Mouse (Mus musculus): ENCODE measurements around the gene Eif3g. TPM values are rescaled to one million over a fixed set of nuclear protein-coding genes. Genes with fewer than 3 reads are reported as not detected.

Gene Eif3g
- total RNA-seq, 1 experiment from 2014 or later, result 92.9 TPM

- ATAC-seq (ENCODE audit: extremely low read depth, insufficient number of reproducible peaks, low FRiP score, poor library complexity, severe bottlenecking), result no peak
These were observed 29.2 kb downstream of the Eif3g start for GRCm38 (mm10) chr9:20869246-20869645.

- ATAC-seq (ENCODE audit: extremely low read depth, insufficient number of reproducible peaks, low FRiP score, poor library complexity, severe bottlenecking), result peak; percentile 16; the same call in 1 of the 2 replicates
These were observed 29.9 kb downstream of the Eif3g start, which contains the start of gene A230050P20Rik for GRCm38 (mm10) chr9:20868448-20869001. A230050P20Rik (plus strand) TSS chr9:20868642.

GRCm38 (mm10) chr9:20866879-20867278, 31.5 kb downstream of the Eif3g start:
- ATAC-seq (ENCODE audit: extremely low read depth, insufficient number of reproducible peaks, low FRiP score, poor library complexity, severe bottlenecking), result no peak

- no peak for ATAC-seq (ENCODE audit: extremely low read depth, insufficient number of reproducible peaks, low FRiP score, poor library complexity, severe bottlenecking)
These were observed 36.2 kb downstream of the Eif3g start for GRCm38 (mm10) chr9:20862225-20862624.

- no peak for ATAC-seq (ENCODE audit: extremely low read depth, insufficient number of reproducible peaks, low FRiP score, poor library complexity, severe bottlenecking)
These were observed 36.6 kb downstream of the Eif3g start for GRCm38 (mm10) chr9:20861821-20862220.

- no peak for ATAC-seq (ENCODE audit: extremely low read depth, insufficient number of reproducible peaks, low FRiP score, poor library complexity, severe bottlenecking)
These were observed 38.5 kb downstream of the Eif3g start for GRCm38 (mm10) chr9:20859926-20860325.

GRCm38 (mm10) chr9:20857131-20857530, 41.3 kb downstream of the Eif3g start:
- ATAC-seq (ENCODE audit: extremely low read depth, insufficient number of reproducible peaks, low FRiP score, poor library complexity, severe bottlenecking), result peak; percentile 43; the same call in 1 of the 2 replicates

GRCm38 (mm10) chr9:20850179-20850578, 48.2 kb downstream of the Eif3g start:
- no peak for ATAC-seq (ENCODE audit: extremely low read depth, insufficient number of reproducible peaks, low FRiP score, poor library complexity, severe bottlenecking)

Other genes with a start within 250 kb of the Eif3g start
- gene Pin1, start 246.5 kb downstream of the Eif3g start, total RNA-seq (2017), result 9.8 and 11.5 TPM in 2 replicates
- not detected in 2 replicates for gene Olfm2, start 152.3 kb downstream of the Eif3g start, total RNA-seq (2017)
- 1.5 and 2.2 TPM in 2 replicates for gene Col5a3, start 83.6 kb downstream of the Eif3g start, total RNA-seq (2017)
- gene Rdh8, start 80.1 kb downstream of the Eif3g start, total RNA-seq (2017), result not detected in 2 replicates
- gene A230050P20Rik, start 30.0 kb downstream of the Eif3g start, total RNA-seq (2017), result 21.3 and 23.1 TPM in 2 replicates
- gene Angptl6, start 18.9 kb downstream of the Eif3g start, total RNA-seq (2017), result 0.25 and 0.70 TPM in 2 replicates
- gene Ppan, start 10.4 kb downstream of the Eif3g start, total RNA-seq (2017), result 42.1 and 48.9 TPM in 2 replicates
- 58.3 and 60.4 TPM in 2 replicates for gene Dnmt1, start 61.3 kb upstream of the Eif3g start, total RNA-seq (2017)
- gene S1pr2, start 78.2 kb upstream of the Eif3g start, total RNA-seq (2017), result 0.98 and 1.3 TPM in 2 replicates
- gene Mrpl4, start 104.1 kb upstream of the Eif3g start, total RNA-seq (2017), result 26.6 and 30.0 TPM in 2 replicates
- gene Icam1, start 117.4 kb upstream of the Eif3g start, total RNA-seq (2017), result 34.6 and 36.9 TPM in 2 replicates
- gene Icam4, start 130.8 kb upstream of the Eif3g start, total RNA-seq (2017), result not detected in 2 replicates
- gene Icam5, start 133.4 kb upstream of the Eif3g start, total RNA-seq (2017), result 0.12 TPM in 1 of 2 replicates, not detected in the other
- not detected in 2 replicates for gene Zglp1, start 168.5 kb upstream of the Eif3g start, total RNA-seq (2017)
- gene Gm49373, start 174.5 kb upstream of the Eif3g start, total RNA-seq (2017), result 0.23 and 0.25 TPM in 2 replicates
- 11.1 and 15.7 TPM in 2 replicates for gene Fdx1l, start 175.0 kb upstream of the Eif3g start, total RNA-seq (2017)
- gene Gm38431, start 193.4 kb upstream of the Eif3g start, total RNA-seq (2017), result 4.7 TPM in 2 replicates
- gene Raver1, start 193.4 kb upstream of the Eif3g start, total RNA-seq (2017), result 15.0 and 15.4 TPM in 2 replicates
- gene Tyk2, start 232.6 kb upstream of the Eif3g start, total RNA-seq (2017), result 30.4 and 32.4 TPM in 2 replicates

Data from neutrophil, adult 5-6 weeks (primary cell).